Mouse (Mus musculus) thymus, adult 18-20 months (tissue): ENCODE data around the gene Slc1a7.

Source experiments
- DNase-seq, 2 experiments: peaks; one replicate each; pipeline ENCODE4 v3.0.0; 2022; ENCODE audit warnings: mixed read lengths in 2 of 2

Slc1a7 gene

DNA sequence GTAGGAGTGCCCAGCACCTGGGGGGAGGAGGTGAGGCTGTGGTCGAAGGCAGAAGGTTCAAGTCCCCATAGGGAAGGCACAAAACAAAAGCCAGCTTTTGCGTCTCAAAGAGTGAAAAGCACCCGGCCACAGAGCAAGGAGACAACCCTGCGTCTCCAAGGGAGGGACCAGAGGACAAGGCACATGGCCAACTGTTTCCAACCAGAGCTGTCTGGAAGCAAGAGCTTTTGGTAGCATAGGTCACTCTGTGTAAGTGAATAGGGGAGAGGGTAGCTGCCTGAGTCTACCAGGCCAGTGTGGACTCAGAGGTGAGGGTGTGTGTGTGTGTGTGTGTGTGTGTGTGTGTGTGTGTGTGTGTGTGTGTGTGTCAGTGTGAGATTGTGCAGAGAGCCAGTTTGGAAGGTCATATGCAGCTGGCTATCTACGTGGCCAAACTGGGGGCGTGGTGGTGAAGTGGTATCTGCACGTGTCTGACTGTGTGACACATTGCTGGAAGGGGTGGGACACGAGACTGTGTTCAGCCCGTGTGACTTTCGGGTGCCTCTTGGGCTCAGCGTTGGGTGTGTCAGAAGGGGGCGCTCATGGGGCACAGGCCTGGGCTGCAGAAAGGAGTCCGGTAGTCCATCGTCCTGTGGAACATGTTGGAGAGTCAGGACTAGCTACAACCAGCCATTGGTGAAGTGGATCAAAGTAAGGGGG lies 47.1 kb downstream of the Slc1a7 start:
- no peak for DNase-seq

DNA sequence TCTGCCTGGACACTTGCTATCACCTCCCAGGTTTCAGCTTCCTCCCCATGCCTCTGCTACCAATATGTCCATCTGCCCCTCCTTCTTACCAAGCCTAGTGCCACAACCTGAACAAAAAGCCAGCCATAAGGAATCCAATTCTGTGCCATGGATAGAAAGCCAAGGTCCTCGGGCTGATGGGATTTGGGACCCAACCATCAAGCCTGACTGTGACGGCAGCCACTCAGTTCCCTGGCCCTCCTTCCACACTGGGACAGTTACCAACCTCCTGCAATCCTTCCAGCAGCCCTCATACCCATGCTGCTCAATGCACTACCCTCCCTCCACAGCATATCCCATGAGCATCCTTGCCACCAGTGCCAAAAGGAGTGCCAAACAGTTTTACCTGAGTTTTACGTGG lies 48.2 kb downstream of the Slc1a7 start:
- no peak for DNase-seq

DNA sequence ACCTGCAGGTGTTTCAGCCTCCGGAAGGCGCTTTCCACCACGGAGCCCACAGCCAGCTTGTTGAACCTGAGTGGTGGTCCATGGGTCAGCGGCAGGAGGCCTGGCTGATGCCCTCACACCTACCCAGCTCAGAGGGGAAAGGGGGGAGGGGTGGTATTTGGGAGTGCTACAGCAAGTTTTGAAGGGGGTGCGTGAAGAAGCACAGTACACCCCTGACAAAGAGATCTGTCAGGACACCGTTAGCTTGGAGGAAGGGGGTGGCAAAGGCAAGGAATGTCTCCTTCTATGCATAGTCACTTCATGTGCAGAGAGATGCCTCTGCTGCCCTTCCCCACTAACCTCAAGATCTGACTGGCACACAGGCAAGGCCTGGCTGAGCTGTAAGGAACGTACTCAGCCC lies 49.7 kb downstream of the Slc1a7 start:
- DNase-seq = no peak

DNA sequence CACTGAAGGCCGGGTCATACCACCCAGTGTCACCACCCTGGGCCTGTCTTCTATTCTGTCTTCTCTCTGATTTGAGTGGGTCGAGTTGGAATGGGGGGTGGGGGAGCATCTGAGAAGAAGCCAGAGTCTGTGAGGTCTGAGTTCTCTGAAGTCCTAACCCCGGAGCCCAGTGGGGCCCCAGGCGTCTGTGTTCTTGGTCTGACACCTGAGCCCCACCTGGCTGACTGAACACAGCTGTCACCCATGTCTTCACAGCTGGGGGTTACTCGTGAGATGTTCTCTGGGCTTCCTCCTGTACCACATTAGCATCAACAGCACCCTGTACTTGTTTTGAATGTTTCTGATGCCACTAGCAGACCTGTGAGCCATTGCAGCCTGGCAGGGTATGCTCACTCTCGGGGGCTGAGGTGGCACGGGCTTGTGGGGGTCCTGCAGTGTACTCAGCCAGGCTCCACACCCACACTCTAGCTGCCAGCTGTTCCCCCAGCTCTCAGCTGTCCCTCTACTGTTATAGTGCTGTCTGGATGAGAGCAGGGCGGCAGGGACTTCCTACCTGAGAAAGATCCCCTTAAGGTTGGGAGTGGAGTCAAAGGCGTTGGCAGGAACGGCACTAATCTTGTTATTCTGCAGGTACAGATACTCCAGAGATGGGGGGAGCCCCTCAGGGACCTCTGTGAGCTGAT lies 50.2 kb downstream of the Slc1a7 start:
- no peak for DNase-seq

DNA sequence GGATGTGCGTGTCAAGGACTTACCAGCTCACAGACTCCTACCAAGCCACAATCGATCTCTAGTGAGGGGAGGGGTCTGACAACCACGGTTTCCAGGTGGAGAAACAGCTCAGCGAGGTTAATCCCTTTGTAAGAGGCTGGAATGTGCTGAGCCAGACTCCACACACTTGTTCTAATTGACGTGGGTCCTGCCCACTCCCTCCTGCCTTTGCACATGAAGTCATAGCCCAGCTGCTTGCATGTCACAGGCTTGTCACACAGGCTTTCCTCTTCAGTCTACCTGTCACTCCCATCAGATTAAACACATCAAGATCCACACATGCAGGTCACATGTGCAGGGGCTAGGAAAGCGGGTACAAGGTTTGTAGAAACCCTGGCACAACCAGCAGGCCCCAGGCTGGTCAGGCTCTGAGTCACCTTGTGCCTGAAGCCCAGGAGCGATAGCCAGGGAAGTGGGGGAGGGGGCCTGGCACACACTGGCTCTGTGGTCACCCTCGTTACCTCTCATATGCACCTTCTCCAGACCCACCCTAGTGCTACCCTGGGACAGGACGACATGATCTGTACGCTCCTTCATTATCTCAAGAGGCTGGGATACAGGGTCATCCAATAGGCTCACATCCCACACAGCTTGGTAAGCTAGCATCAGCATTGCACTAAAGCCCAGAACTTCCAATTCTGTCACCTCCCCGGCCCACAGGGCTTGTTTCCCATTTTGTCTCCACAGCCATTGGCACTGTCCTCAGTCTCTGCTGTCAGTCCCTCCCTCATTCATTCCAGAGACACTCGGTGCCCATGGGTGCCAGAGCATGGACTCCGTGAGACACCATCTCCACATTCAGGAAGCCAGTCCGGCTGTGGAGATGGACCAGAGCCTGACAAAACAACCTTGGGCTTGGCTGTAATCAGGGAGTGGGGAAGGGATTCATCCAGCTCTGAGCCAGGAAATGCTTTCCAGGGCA lies 51.1 kb downstream of the Slc1a7 start:
- DNase-seq = no peak

DNA sequence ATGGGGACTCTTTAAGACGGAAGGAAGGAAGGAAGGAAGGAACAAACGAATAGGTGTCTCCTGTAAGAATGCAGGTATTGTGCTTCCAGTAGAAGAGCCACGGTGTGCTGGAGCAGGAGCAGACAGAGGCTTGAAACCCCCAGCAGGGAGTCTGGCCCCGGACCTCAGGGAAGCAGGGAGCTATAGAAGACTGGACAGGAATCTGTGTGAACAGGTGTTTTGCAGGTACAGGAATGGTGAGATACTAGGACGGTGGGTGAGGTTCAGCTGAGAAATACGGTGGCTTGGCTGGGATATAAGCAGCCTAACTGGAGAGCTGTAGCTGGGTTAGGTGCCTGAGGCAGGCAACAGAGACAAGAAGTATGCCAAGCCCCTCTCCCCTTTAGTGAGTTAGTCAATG lies 52.0 kb downstream of the Slc1a7 start:
- no peak for DNase-seq

DNA sequence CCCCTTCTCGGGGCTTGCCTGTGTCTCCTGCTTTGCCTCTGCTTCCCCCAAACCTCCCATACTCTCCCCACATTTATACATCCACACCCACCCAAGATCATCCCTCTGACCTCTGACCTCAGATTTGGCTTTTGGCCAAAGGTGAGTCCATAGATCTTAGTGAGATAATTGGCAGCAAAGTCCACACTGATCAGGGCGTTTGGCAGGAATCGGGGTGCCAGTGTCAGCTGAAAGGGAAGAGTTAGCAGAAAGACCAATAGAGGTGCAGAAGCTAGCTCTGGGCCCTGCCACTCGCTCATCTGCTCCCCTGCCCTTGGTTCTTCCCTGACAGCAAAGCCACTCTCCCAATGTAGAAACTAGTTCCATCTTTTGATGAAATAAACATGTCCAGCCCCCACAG lies 55.1 kb downstream of the Slc1a7 start:
- DNase-seq = no peak

DNA sequence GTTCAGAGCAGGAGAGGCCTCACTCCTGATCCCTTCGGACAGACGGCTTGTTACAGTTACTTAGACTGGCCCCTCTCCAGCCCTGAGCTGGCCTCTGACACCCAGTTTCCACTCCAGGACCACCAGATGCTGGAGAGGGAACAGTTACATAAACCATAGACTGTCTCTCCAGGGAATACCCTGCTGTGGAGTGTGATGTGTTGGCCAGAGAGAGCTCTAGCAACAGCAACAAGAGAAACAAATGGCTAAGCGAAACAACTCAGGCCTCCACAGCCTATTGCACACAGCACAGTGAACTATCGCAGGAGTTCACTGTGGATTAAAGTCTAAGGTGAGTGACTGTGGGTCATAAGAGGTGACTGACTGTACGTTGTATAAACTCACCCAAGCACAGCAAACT lies 56.5 kb downstream of the Slc1a7 start:
- no peak for DNase-seq

DNA sequence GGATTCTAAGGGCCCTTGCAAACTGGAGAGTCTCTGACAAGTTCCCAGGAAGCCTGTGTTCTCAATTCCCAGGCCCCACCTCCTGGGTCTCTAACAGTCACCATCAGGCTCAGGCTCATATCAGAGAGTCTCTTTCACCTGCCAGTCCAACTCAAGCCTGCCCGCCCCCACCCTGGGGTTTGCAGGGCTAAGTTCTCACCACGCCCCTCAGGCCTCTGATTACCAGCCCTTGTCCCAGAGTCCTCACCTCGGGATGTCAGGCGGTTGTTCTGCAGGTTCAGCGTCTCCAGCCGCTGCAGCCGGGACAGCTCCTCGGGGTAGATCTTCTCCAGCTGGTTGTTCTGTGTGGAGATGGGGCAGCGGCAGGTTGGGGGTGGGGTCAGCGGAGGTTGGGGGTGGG lies 57.1 kb downstream of the Slc1a7 start:
- DNase-seq = no peak

DNA sequence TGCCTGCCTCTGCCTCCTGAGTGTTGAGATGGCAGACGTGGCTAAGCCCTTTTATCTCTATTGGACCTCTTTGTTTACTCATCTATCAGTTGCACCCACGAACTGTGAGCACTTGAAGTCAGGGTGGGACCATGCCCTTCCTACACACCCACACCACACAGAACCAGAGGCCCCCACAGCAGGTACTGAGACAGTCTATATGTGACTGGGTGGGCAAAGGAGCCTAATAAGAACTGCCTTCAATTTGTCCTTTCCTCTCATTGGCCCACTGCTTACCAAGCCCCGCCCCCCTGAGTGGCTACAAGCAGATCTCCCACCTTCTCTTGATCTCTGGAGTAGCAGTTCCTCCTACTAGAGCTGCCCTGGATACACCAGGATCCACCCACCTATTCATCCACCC lies 58.1 kb downstream of the Slc1a7 start:
- no peak for DNase-seq

DNA sequence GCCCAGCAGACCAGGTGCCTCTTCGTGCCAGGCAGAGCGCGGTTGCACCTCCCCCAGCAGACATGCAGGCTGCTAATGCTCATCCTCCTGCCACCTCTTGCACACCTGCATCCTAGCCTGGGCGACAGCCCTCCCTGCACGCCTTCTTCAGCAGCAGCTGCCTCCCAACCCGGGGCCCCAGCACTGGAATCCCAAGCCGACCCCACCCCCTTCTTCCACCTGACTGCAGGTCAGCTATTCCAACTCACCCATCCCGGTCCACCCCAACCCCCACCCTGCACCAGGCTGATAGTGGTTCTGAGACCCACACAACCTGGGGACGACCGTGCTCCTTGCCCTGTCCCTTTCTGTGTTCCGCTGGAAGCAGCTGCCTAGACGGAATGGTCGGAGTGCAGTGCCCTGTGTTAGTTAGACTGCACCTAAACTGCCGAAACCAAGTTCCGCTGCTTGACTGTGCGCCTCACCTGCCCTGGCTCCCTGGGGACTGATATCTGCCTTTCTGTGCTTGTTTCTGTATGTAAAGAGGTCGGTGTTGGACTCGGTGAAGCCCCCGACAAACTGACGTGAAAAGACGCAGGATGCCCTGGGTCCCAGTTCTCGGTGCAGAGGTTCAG lies 62.9 kb downstream of the Slc1a7 start:
- no peak for DNase-seq

DNA sequence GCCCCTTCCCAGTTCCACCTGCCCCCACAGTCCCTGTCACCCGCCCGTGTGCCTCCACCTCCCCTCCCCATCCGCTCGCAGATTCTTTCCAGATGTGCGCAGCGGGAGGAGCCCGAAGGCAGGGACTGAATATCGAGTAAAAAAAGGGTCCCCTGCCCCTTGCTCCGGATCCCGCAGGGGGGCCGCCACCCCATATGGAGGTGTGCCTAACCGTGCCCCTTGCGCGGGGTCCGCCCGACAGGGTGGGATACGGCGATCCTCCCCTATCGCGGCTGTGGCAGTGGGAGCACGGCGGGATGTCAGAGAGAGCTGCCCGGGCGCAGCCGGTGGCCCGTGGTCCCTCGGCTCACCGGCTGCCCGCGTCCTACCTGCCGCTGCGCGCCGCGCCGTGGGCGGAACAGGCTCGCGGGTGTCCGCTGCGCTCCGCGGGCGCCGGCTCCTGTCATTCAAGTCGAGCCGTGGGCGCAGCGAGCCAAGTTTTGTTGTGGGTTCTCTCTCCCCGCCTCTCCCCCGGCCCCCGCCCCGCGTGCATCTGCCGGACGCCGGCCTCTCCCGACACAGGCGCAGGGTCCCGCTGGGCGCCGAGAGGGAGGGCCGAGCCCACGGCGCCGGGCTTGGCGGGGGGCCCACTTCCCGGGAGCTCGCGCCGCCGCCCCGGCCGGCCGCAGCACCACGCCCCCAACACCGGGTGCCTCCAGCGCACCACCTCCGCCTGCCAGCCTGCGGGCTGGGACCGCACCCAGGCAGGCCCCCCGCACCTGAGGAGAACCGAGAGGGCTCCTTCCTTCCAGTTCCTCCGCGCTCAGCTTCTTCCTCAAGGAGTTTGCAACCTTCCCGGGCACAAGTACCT lies 63.6 kb downstream of the Slc1a7 start:
- no peak for DNase-seq

DNA sequence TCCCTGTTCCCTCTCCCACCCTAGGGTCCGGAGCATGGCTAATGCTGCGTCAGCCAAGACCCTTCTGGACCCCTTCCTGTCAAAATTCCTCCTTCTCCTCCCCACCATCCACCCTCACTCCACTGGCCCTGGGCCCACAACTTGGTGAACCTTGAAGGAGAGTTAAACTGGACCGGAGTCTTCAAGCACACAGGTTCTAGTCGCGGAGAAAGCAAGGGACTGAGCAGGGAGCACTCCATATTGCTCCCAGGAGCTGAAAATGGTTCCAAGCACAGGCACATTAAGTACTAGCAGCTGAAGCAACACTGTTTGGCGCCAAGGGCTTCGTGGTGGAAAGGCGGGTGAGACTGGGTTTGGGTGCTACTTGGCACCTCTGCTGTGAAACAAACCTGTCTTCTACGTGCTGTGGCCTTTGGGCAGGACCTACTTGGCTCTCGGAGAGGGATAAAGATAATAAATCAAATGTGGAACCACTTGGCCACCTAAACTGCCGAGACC lies 64.3 kb downstream of the Slc1a7 start:
- no peak for DNase-seq

DNA sequence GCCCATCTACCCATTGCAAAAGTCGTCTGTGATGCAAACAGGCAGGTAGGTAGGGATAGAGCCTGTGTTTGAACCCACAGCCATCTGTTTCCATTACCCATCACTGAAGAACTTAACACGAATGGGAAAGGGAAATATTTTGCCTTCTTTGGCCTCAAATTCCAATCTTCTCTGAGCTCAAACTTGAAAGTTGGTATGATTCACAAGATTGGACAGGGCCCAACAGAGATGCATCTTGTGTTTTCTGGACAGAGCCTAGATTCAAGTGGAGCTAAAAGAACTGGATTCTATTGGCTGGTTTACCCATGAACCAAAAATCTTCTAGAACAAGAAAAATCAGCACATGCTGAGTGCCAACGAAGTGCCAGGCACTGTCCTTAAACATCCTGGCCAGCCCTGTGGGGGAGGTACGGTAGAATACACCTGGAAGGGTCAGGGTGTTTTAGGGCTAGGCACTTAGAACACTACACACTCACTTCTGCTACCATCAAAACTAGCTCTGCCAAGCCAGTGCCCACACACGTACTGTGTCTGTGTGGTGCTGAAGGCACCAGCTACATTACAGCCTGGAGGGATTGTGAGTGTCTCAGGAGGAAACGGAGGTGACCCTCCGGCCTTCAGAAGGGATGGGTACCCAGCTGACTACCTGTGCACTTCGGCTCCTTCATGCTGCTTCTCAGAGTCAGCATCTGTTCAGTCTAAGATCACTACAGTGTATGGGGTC lies 65.1 kb downstream of the Slc1a7 start:
- no peak for DNase-seq

DNA sequence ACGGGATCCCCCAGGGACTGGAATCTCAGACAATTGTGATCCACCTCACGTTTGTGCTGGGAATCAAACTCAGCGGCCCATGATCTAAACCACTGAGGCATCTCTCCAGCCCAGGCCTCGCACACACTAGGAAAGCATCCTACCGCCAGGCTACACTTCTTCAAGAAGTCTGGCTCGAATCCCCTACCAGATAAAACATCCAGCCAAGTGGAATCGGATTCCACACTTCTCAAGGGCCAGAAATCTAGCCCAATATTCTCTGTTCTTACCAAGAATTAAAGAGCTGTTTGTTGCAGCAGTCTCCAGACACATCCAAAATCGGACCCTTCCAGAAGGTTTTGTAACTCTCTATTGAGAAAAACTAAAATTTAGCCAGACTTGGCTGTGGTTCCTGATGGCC lies 68.9 kb downstream of the Slc1a7 start:
- no peak for DNase-seq

DNA sequence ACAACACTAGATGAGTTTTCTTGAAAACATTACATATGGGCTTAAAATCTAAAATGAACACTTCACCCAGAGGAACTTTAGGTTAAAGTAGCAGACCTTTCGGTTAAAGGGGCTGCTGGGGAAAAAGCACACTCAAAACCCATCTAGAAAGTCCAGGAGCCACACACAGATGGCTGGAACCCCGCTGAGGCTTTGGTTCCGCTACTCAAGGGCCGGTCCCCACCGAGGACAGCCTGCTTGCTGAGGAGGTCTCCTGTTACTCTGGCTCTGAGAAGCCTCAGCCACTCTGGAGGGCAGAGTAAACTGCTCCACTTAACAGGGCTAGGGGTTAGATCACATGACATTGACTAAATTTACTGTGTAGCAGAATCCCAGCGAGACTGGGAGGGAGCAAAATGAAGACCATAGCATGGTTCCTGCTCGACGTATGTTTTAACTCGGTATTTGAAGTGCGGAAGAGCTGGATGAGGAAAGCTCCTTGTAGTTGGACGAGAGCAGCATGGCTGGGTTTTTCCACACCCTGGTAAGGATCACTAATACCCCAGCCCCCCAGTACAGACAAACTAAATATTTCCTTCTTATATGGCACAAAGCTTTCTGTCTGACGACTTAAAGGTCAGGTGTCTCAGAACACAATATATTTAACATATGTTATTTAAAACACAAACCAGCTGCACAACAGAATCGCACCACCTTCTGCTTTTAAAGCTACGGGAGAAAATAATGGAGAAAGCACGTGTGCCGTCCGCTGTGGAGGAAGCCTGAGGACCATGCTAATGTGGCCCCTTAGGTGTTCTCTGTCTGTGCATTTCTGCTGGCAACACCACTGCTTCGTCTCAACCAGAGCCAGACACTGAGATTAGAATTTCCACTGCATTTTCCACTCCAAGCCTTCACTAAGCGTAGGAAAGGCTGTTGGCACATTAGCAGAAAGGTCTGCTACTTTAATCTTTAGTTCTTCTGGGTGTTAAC lies 77.3 kb downstream of the Slc1a7 start:
- no peak for DNase-seq

DNA sequence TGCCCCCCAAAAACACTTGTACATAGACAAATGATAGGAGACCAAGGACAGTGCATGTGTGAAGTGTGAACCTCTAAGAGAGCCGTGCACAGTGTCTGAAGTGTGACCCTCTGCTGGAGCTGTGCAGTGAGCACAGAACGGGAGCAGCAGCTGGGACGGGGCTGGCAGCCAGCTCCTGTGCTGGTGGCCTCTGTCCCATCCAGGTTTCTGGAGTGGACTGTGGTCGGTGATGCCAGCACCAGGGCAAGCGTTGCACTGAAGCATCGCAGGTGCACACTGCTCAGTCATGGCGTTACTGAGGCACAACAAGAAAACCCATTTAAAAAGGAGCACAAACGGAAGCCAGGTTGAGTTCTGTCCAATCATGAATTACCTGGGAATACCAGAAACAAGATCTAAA lies 78.0 kb downstream of the Slc1a7 start:
- DNase-seq = no peak

DNA sequence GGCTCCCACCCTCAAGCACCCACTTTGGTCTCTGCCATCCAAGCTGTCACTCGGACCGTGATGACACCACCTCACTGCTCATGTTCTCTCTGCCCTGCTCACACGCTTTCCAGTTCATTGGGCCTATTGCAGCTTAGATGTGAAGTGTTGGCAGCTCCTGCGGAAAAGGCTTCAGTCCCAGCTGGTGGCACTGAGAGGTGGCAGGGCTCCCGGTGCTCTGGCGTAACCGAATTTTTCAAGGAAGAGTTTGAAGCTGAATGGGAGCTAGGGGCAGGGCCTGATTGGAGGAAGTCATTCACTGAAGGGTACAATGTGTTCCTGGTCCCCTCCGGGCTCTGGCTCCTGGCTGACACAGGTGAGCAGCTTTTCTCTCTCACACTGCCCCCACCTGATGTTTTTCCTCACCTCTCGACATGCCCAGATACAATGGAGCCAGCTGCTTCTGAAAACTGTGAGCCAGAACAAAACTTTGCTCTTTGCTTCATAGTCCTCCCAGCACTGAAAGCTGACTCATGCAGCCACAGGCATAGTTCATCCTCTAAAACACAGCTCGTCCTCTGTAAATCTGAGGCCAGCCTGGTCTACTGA lies 83.6 kb downstream of the Slc1a7 start:
- no peak for DNase-seq

DNA sequence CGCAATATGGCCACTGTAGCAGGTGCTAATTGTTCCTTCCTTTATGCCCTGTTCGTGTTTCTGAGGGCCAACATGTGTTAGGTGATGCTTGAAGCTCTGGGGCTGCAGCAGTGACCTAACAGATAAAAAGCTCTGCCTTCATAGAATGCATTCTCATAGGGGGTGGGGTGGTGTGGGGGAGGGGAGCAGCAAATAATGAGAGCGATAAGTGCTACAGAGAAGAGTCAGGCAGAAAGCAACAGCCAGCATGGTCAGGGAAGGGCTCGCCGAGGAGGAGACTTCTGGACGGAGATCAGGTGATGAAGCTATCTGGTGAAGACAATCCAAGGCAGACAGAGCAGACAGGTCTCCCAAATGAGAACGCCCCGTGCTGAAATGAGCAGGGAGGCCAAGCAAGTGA lies 84.5 kb downstream of the Slc1a7 start:
- no peak for DNase-seq

DNA sequence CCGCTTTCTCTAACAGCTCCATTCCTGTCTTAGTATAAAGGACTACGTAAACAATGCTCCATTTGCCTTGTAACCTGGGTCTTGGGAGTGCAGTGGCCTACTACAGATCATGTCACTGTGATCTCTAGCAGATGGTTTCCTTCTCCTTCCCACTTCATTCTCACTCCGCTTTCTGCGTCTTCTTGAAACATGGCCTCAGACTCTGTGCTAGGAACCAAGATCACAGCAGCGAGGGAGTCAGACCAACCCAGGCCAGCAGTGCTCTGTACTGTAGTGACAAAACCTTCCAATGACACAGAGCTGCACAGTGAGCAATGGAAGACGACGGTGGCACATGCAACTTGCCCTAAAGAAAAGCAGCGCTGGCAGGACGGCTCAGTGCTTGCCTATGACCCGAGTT lies 87.7 kb downstream of the Slc1a7 start:
- DNase-seq = no peak
